Mouse (Mus musculus): ENCODE results near the gene Mrpl49.
A peak's percentile ranks its signal among the peaks of the same experiment; 100 is the strongest.

DNA sequence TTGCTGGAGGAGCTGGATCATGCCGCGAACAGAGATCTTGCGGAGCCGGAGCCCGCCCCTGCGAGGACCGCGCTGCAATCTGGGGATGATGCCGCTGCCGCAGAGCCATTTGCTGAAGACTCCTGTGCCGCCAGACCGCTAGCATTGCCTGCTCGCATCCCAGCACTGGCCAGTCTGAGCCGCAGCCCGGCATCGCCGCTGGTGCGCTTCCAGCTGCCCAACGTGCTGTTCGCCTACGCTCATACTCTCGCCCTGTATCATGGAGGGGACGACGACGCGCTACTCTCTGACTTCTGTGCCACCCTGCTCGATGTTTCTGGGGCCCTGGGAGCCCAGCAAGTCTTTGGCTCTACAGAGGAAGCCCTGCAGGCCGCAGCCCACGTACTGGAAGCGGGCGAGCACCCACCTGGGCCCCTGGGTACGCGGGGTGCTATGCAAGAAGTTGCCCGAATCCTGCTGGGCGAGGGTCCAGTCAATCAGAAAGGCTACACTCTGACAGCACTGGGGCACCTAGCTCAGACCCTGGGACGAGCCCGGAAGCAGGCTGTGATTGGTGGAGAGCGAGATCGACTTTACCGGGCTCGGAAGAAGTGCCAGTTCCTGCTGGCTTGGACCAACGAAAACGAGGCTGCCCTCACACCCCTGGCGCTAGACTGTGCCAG, 4.2 kb upstream of the Mrpl49 start:
- TF ChIP-seq CTCF (IDR thresholded peaks at IDR 0.05; ENCODE audit: extremely low read depth, insufficient read depth, low read length): no peak
- peak; percentile 35; the same call in 1 of the 2 replicates for TF ChIP-seq POLR2A (IDR thresholded peaks at IDR 0.05; ENCODE audit: extremely low read depth, insufficient read depth, low read length)

Data from cortical plate, adult 2 months (tissue).